Mouse (Mus musculus): ENCODE data around the gene Uox. TPM values are rescaled to one million over a fixed set of nuclear protein-coding genes. Genes with fewer than 3 reads are reported as not detected.

Uox gene
- polyA plus RNA-seq, 1 experiment from 2014 or later = 0.17 TPM

GRCm38 (mm10) chr3:146564268-146565064 is 5.8 kb upstream of the Uox start:
- 19% methylated on average over 14 of the region's 14 CpGs for WGBS
- no peaks in the 10 kb centered on the region for H3K36me3 ChIP-seq
- no peaks in the 10 kb centered on the region for H3K27me3 ChIP-seq
- no peak for ATAC-seq (ENCODE audit: insufficient number of reproducible peaks, insufficient read depth, low FRiP score, low TSS enrichment, low read depth)
- no peaks in the 10 kb centered on the region for H3K9me3 ChIP-seq
- H3K4me1 ChIP-seq = 0 out of 2 replicates have a peak, but pooled peaks cover 3% of the 10 kb centered on the region
- H3K27ac ChIP-seq = no peak overlapping the region
- H3K4me2 ChIP-seq = peak overlapping the region; percentile 24; the same call in 1 of the 2 replicates
- no peak overlapping the region for H3K4me3 ChIP-seq
- no peak overlapping the region for H3K9ac ChIP-seq

GRCm38 (mm10) chr3:146565065-146565411 is 5.2 kb upstream of the Uox start:
- no peaks in the 10 kb centered on the region for H3K9me3 ChIP-seq
- H3K36me3 ChIP-seq = no peaks in the 10 kb centered on the region
- no peak overlapping the region for H3K4me2 ChIP-seq
- WGBS = 86% methylated on average over 1 of the region's 1 CpGs
- H3K27me3 ChIP-seq = no peaks in the 10 kb centered on the region
- no peak overlapping the region for H3K27ac ChIP-seq
- H3K4me3 ChIP-seq = no peak overlapping the region
- ATAC-seq (ENCODE audit: insufficient number of reproducible peaks, insufficient read depth, low FRiP score, low TSS enrichment, low read depth) = no peak
- 0 out of 2 replicates have a peak, but pooled peaks cover 3% of the 10 kb centered on the region for H3K4me1 ChIP-seq
- H3K9ac ChIP-seq = no peak overlapping the region

- Histone ChIP-seq H3K4me3 (no peak overlapping the region), H3K36me3 (no peaks in the 10 kb centered on the region), H3K27ac (no peak overlapping the region), H3K27me3 (no peaks in the 10 kb centered on the region), H3K9me3 (no peaks in the 10 kb centered on the region), H3K9ac (no peak overlapping the region), H3K4me2 (no peak overlapping the region), H3K4me1 (0 out of 2 replicates have a peak, but pooled peaks cover 3% of the 10 kb centered on the region)
- ATAC-seq (ENCODE audit: insufficient number of reproducible peaks, insufficient read depth, low FRiP score, low TSS enrichment, low read depth) = no peak
- 65% methylated on average over 7 of the region's 7 CpGs for WGBS
These were observed 2.9 kb upstream of the Uox start for GRCm38 (mm10) chr3:146567366-146567765.

GRCm38 (mm10) chr3:146567884-146568530 is 2.2 kb upstream of the Uox start:
- Histone ChIP-seq H3K4me2 (no peak overlapping the region), H3K27me3 (no peaks in the 10 kb centered on the region), H3K9ac (no peak overlapping the region), H3K27ac (no peak overlapping the region), H3K4me1 (0 out of 2 replicates have a peak, but pooled peaks cover 3% of the 10 kb centered on the region), H3K36me3 (no peaks in the 10 kb centered on the region), H3K4me3 (no peak overlapping the region), H3K9me3 (no peaks in the 10 kb centered on the region)
- WGBS = 62% methylated on average over 9 of the region's 9 CpGs
- no peak for ATAC-seq (ENCODE audit: insufficient number of reproducible peaks, insufficient read depth, low FRiP score, low TSS enrichment, low read depth)

- WGBS = 87% methylated on average over 3 of the region's 3 CpGs
- Histone ChIP-seq H3K9ac (no peak overlapping the region), H3K27me3 (no peaks in the 10 kb centered on the region), H3K4me2 (no peak overlapping the region), H3K36me3 (no peaks in the 10 kb centered on the region), H3K4me3 (no peak overlapping the region), H3K4me1 (0 out of 2 replicates have a peak, but pooled peaks cover under 1% of the 10 kb centered on the region), H3K9me3 (no peaks in the 10 kb centered on the region), H3K27ac (no peak overlapping the region)
- no peak for ATAC-seq (ENCODE audit: insufficient number of reproducible peaks, insufficient read depth, low FRiP score, low TSS enrichment, low read depth)
These were observed 632 bp upstream of the Uox start for GRCm38 (mm10) chr3:146569594-146569993.

GRCm38 (mm10) chr3:146570939-146571338 is 713 bp downstream of the Uox start:
- H3K27ac ChIP-seq = no peak overlapping the region
- H3K27me3 ChIP-seq = no peaks in the 10 kb centered on the region
- H3K4me1 ChIP-seq = no peaks in the 10 kb centered on the region
- H3K36me3 ChIP-seq = no peaks in the 10 kb centered on the region
- 85% methylated on average over 6 of the region's 6 CpGs for WGBS
- H3K9ac ChIP-seq = no peak overlapping the region
- no peak overlapping the region for H3K4me3 ChIP-seq
- no peak overlapping the region for H3K4me2 ChIP-seq
- ATAC-seq (ENCODE audit: insufficient number of reproducible peaks, insufficient read depth, low FRiP score, low TSS enrichment, low read depth) = no peak
- H3K9me3 ChIP-seq = no peaks in the 10 kb centered on the region

GRCm38 (mm10) chr3:146571341-146571740 is 1.1 kb downstream of the Uox start:
- H3K36me3 ChIP-seq = no peaks in the 10 kb centered on the region
- H3K4me2 ChIP-seq = no peak overlapping the region
- ATAC-seq (ENCODE audit: insufficient number of reproducible peaks, insufficient read depth, low FRiP score, low TSS enrichment, low read depth) = no peak
- no peak overlapping the region for H3K9ac ChIP-seq
- H3K4me1 ChIP-seq = no peaks in the 10 kb centered on the region
- no peak overlapping the region for H3K4me3 ChIP-seq
- H3K27me3 ChIP-seq = no peaks in the 10 kb centered on the region
- WGBS = 82% methylated on average over 1 of the region's 1 CpGs
- H3K27ac ChIP-seq = no peak overlapping the region
- no peaks in the 10 kb centered on the region for H3K9me3 ChIP-seq

- H3K9me3 ChIP-seq = no peaks in the 10 kb centered on the region
- no peaks in the 10 kb centered on the region; the same call in 1 of the 2 replicates for H3K27me3 ChIP-seq
- no peak overlapping the region for H3K4me2 ChIP-seq
- H3K4me3 ChIP-seq = no peak overlapping the region
- H3K9ac ChIP-seq = no peak overlapping the region
- H3K27ac ChIP-seq = no peak overlapping the region
- no peak for ATAC-seq (ENCODE audit: insufficient number of reproducible peaks, insufficient read depth, low FRiP score, low TSS enrichment, low read depth)
- H3K36me3 ChIP-seq = no peaks in the 10 kb centered on the region
- 66% methylated on average over 2 of the region's 2 CpGs for WGBS
- H3K4me1 ChIP-seq = no peaks in the 10 kb centered on the region
These were observed 7.4 kb downstream of the Uox start for GRCm38 (mm10) chr3:146577591-146577990.

- WGBS = 91% methylated on average over 3 of the region's 3 CpGs
- Histone ChIP-seq H3K27ac (no peak overlapping the region), H3K4me3 (no peak overlapping the region), H3K9me3 (no peaks in the 10 kb centered on the region), H3K9ac (no peak overlapping the region), H3K4me1 (peaks cover 5% of the 10 kb centered on the region; the same call in 1 of the 2 replicates), H3K36me3 (no peaks in the 10 kb centered on the region), H3K4me2 (no peak overlapping the region), H3K27me3 (no peaks in the 10 kb centered on the region; the same call in 1 of the 2 replicates)
- no peak for ATAC-seq (ENCODE audit: insufficient number of reproducible peaks, insufficient read depth, low FRiP score, low TSS enrichment, low read depth)
These were observed 10.0 kb downstream of the Uox start for GRCm38 (mm10) chr3:146580039-146580729.

- Histone ChIP-seq H3K4me1 (peaks cover 5% of the 10 kb centered on the region; the same call in 1 of the 2 replicates), H3K27me3 (no peaks in the 10 kb centered on the region), H3K9ac (no peak overlapping the region), H3K9me3 (no peaks in the 10 kb centered on the region), H3K36me3 (no peaks in the 10 kb centered on the region), H3K4me3 (no peak overlapping the region), H3K27ac (no peak overlapping the region), H3K4me2 (no peak overlapping the region; the same call in 1 of the 2 replicates)
- 75% methylated on average over 4 of the region's 4 CpGs for WGBS
- ATAC-seq (ENCODE audit: insufficient number of reproducible peaks, insufficient read depth, low FRiP score, low TSS enrichment, low read depth) = no peak
These were observed 13.3 kb downstream of the Uox start for GRCm38 (mm10) chr3:146583478-146583877.

- Histone ChIP-seq H3K27ac (no peak overlapping the region), H3K9me3 (no peaks in the 10 kb centered on the region), H3K27me3 (no peaks in the 10 kb centered on the region), H3K9ac (no peak overlapping the region), H3K4me1 (peaks cover 5% of the 10 kb centered on the region; the same call in 1 of the 2 replicates), H3K36me3 (no peaks in the 10 kb centered on the region), H3K4me3 (no peak overlapping the region), H3K4me2 (peak overlapping the region; percentile 16; the same call in 1 of the 2 replicates)
- 52% methylated on average over 5 of the region's 5 CpGs for WGBS
- ATAC-seq (ENCODE audit: insufficient number of reproducible peaks, insufficient read depth, low FRiP score, low TSS enrichment, low read depth) = no peak
These were observed 13.7 kb downstream of the Uox start for GRCm38 (mm10) chr3:146583908-146584307.
